Mouse (Mus musculus): ENCODE measurements around the gene Chat.

The Chat gene

GRCm38 (mm10) chr14:32465889-32466288 is at the start of gene Chat:
Gene Chat (minus strand): TSS chr14:32465989.
- no peak for DNase-seq (ENCODE audit: extremely low read depth, low read depth, low spot score)

GRCm38 (mm10) chr14:32513336-32514032 is 47.7 kb upstream of the Chat start, which contains the start of gene Ercc6:
Gene Ercc6 (plus strand): TSS chr14:32513521.
- no peak for DNase-seq (ENCODE audit: extremely low read depth, low read depth, low spot score)

- no peak for DNase-seq (ENCODE audit: extremely low read depth, low read depth, low spot score)
Observed at GRCm38 (mm10) chr14:32512912-32513311, 47.1 kb upstream of the Chat start.

GRCm38 (mm10) chr14:32509443-32509961 is 43.7 kb upstream of the Chat start:
- DNase-seq (ENCODE audit: extremely low read depth, low read depth, low spot score): no peak

- no peak for DNase-seq (ENCODE audit: extremely low read depth, low read depth, low spot score)
Observed at GRCm38 (mm10) chr14:32508105-32508835, 42.5 kb upstream of the Chat start.

- no peak for DNase-seq (ENCODE audit: extremely low read depth, low read depth, low spot score)
Observed at GRCm38 (mm10) chr14:32507216-32507615, 41.4 kb upstream of the Chat start.

GRCm38 (mm10) chr14:32506329-32506728 is 40.5 kb upstream of the Chat start:
- DNase-seq (ENCODE audit: extremely low read depth, low read depth, low spot score): no peak

GRCm38 (mm10) chr14:32503897-32504296 is 38.1 kb upstream of the Chat start:
- no peak for DNase-seq (ENCODE audit: extremely low read depth, low read depth, low spot score)

GRCm38 (mm10) chr14:32502764-32503688 is 37.2 kb upstream of the Chat start:
- DNase-seq (ENCODE audit: extremely low read depth, low read depth, low spot score): no peak

- DNase-seq (ENCODE audit: extremely low read depth, low read depth, low spot score): no peak
Observed at GRCm38 (mm10) chr14:32501303-32501702, 35.5 kb upstream of the Chat start.

GRCm38 (mm10) chr14:32496115-32496850 is 30.5 kb upstream of the Chat start:
- no peak for DNase-seq (ENCODE audit: extremely low read depth, low read depth, low spot score)

- DNase-seq (ENCODE audit: extremely low read depth, low read depth, low spot score): no peak
Observed at GRCm38 (mm10) chr14:32492521-32492920, 26.7 kb upstream of the Chat start.

GRCm38 (mm10) chr14:32482061-32482460 is 16.3 kb upstream of the Chat start:
- no peak for DNase-seq (ENCODE audit: extremely low read depth, low read depth, low spot score)

GRCm38 (mm10) chr14:32477581-32477980 is 11.8 kb upstream of the Chat start:
- DNase-seq (ENCODE audit: extremely low read depth, low read depth, low spot score): no peak

GRCm38 (mm10) chr14:32476559-32476958 is 10.8 kb upstream of the Chat start:
- DNase-seq (ENCODE audit: extremely low read depth, low read depth, low spot score): no peak

- DNase-seq (ENCODE audit: extremely low read depth, low read depth, low spot score): no peak
Observed at GRCm38 (mm10) chr14:32472996-32473395, 7.2 kb upstream of the Chat start.

- DNase-seq (ENCODE audit: extremely low read depth, low read depth, low spot score): no peak
Observed at GRCm38 (mm10) chr14:32467606-32468005, 1.8 kb upstream of the Chat start.

GRCm38 (mm10) chr14:32465506-32465870 is 301 bp downstream of the Chat start:
- no peak for DNase-seq (ENCODE audit: extremely low read depth, low read depth, low spot score)

GRCm38 (mm10) chr14:32464601-32465505 is 936 bp downstream of the Chat start, which contains the start of gene Slc18a3:
Gene Slc18a3 (minus strand): TSS chr14:32464850.
- DNase-seq (ENCODE audit: extremely low read depth, low read depth, low spot score): no peak
